Mouse (Mus musculus): Measurements from ENCODE around the gene Tra2a.

DNA sequence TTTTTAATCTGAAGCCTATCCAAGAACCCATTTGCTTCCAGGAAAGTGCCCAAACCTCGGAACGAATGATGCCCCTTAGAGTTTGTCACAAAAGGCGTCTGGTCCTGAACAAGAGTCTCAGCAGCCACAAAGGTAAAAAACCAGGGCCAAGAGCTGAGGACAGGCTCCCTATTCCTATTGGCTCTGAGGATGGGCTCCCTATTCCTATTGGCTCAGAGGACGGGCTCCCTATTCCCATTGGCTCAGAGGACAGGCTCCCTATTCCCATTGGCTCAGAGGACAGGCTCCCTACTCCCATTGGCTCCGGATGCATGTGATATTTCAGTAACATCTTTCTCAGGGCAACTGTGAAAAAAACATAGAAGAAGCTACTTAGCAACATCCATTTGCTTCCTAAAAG lies 54.9 kb downstream of the Tra2a start:
- TF ChIP-seq TCF12 (IDR thresholded peaks at IDR 0.05; ENCODE audit: low read depth, low read length) (no peak), BHLHE40 (IDR thresholded peaks at IDR 0.05; ENCODE audit: borderline replicate concordance, low read depth, low read length) (no peak), HCFC1 (IDR thresholded peaks at IDR 0.05; ENCODE audit: low read depth, low read length) (no peak), CTCF (IDR thresholded peaks at IDR 0.05 in 2 of 3, conservative IDR thresholded peaks at IDR 0.05 in 1 of 3; ENCODE audit: control insufficient read depth in 1 of 3, insufficient read depth in 1 of 3, low read depth in 2 of 3, low read length in 3 of 3, poor library complexity in 1 of 3, severe bottlenecking in 1 of 3) (no peak), MYC (IDR thresholded peaks at IDR 0.05; ENCODE audit: low read depth, low read length) (no peak), MAFK (IDR thresholded peaks at IDR 0.05; ENCODE audit: borderline replicate concordance, low read depth, low read length) (no peak), TBP (IDR thresholded peaks at IDR 0.05; ENCODE audit: low read depth, low read length) (no peak), POLR2A (IDR thresholded peaks at IDR 0.05; ENCODE audit: control insufficient read depth in 1 of 2, insufficient read depth in 1 of 2, low read depth in 1 of 2, low read length in 2 of 2, poor library complexity in 1 of 2) (no peak), EP300 (IDR thresholded peaks at IDR 0.05; ENCODE audit: low read depth in 1 of 2, low read length in 2 of 2) (no peak)
